Mouse (Mus musculus) c-Kit-negative CD71-positive TER-119-positive erythroid progenitor cells, embryonic 14.5 days (primary cell): ENCODE measurements around the gene Olfr774.
"Not testable (repeated sequence)": the region's sequence is repeated elsewhere in the genome, so short reads cannot be mapped to it uniquely, and the experiment has no call there.

Experiments
- DNase-seq: peaks from one replicate; pipeline ENCODE4 v3.0.0-alpha.2; 2013; ENCODE audit warnings: low read depth, low spot score

Olfr774 gene

DNA sequence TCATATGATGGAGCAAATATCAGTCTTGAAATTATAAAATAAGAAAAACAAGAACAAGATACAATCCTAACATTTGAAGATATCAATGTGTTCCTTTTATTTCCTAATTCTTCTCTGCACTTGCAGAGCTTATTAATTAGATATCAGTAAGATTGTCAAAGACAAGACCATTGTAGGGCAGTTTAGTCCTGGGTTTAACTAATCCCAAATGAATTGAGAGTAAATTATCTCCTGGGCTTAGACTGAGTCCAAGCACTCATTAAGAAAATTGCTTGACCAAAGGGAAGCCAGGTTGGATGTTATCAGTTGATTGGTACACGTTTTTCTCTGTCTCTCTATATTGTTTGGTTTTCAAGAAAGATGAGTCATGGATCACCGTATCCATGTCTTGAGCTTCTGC is at the start of gene Olfr774:
TSS of gene Olfr774 (plus strand) at position 301 of the 400 bp plus-strand sequence.
- no peak for DNase-seq

GRCm38 (mm10) chr10:129187319-129187718 is 48.7 kb upstream of the Olfr774 start, which contains the start of gene Olfr773:
Olfr773 (minus strand) TSS chr10:129187419.
- not testable (repeated sequence) for DNase-seq

DNA sequence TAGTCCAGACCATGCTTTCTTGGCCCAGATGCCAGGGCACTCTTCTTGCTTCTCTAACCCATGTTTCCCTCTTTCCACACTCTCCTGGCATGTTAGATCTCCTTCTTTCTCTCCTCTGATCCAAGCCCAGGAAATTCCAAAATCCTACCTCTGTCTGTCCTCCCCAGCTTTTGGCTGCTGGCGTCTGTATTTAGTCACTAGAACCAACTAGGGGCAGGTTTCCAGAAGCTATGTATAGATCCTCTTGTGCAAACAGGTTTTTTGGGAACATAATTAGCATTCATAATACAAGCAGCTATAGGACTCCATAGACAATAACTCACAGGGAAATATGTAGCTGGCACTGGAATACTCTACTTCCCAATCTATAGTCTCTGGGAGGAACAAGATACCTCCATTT is 5.3 kb upstream of the Olfr774 start:
- no peak for DNase-seq

GRCm38 (mm10) chr10:129248112-129248511 is 12.1 kb downstream of the Olfr774 start, which contains the start of gene Olfr775:
Olfr775 (plus strand) TSS chr10:129248412.
- no peak for DNase-seq

GRCm38 (mm10) chr10:129258827-129259226 is 22.8 kb downstream of the Olfr774 start, which contains the start of gene Olfr776:
Olfr776 (plus strand) TSS chr10:129259127.
- no peak for DNase-seq

GRCm38 (mm10) chr10:129271081-129271535 is 35.1 kb downstream of the Olfr774 start, which contains the start of gene Olfr777:
Olfr777 (minus strand) TSS chr10:129271485.
- DNase-seq: no peak
